Mouse (Mus musculus) stomach, postnatal 0 days (tissue): ENCODE data around the gene Cd300lg.

Experiments
- CTCF ChIP-seq: IDR thresholded peaks from 2 replicates; pipeline ENCODE4 v1.5.1; 2016; ENCODE audit warnings: antibody characterized with exemption, low read depth, mild to moderate bottlenecking, moderate library complexity
- EP300 ChIP-seq: optimal IDR thresholded peaks from 2 replicates; pipeline ENCODE3; 2016; ENCODE audit warnings: antibody characterized with exemption

GRCm38 (mm10) chr11:102046607-102047006 lies 5.3 kb downstream of the Cd300lg start:
- TF ChIP-seq CTCF, result no peak
- TF ChIP-seq EP300, result no peak
